Mouse (Mus musculus) C2C12 (cell line): ENCODE measurements around the gene Ngef. TPM values are rescaled to one million over a fixed set of nuclear protein-coding genes. Genes with fewer than 3 reads are reported as not detected.
A peak's percentile ranks its signal among the peaks of the same experiment; 100 is the strongest.

ENCODE experiments used
- H3K27me3 ChIP-seq: one replicate; pipeline ENCODE4 v1.6.1; 2011; ENCODE audit not compliant: control insufficient read depth, insufficient read depth, insufficient read length
- H3K36me3 ChIP-seq: one replicate; pipeline ENCODE4 v1.6.1; 2011; ENCODE audit not compliant: control insufficient read depth, insufficient read depth
- H3K4me3 ChIP-seq: one replicate; pipeline ENCODE4 v1.5.1; 2011; ENCODE audit warnings: mild to moderate bottlenecking, control low read depth; ENCODE audit not compliant: poor library complexity, insufficient read depth, severe bottlenecking
- H3K79me2 ChIP-seq: one replicate; pipeline ENCODE4 v1.6.1; 2011; ENCODE audit not compliant: control insufficient read depth, insufficient read depth
- H3K79me3 ChIP-seq: one replicate; pipeline ENCODE4 v1.6.1; 2011; ENCODE audit warnings: low read depth, control low read depth
- H3ac ChIP-seq: one replicate; pipeline ENCODE3; 2011; ENCODE audit warnings: low read depth; ENCODE audit not compliant: control insufficient read depth, insufficient read length
- CEBPB ChIP-seq: IDR thresholded peaks from one replicate; pipeline ENCODE4 v1.6.1; 2011; ENCODE audit warnings: low read depth, mild to moderate bottlenecking, control low read depth, moderate library complexity
- CTCF ChIP-seq: IDR thresholded peaks from one replicate; pipeline ENCODE4 v1.5.1; 2011; ENCODE audit not compliant: control insufficient read depth, insufficient read depth, insufficient read length
- FOSL1 ChIP-seq: IDR thresholded peaks from one replicate; pipeline ENCODE4 v1.8.0; 2011; ENCODE audit warnings: mild to moderate bottlenecking, low read length; ENCODE audit not compliant: poor library complexity, insufficient read depth, severe bottlenecking
- MAX ChIP-seq: IDR thresholded peaks from one replicate; pipeline ENCODE4 v1.6.1; 2011; ENCODE audit warnings: mild to moderate bottlenecking, control low read depth
- MYOD1 ChIP-seq: IDR thresholded peaks from one replicate; pipeline ENCODE4 v1.6.1; 2011; ENCODE audit warnings: low read depth; ENCODE audit not compliant: control insufficient read depth, insufficient read length
- MYOG ChIP-seq: IDR thresholded peaks from one replicate; pipeline ENCODE4 v1.6.1; 2011; ENCODE audit not compliant: control insufficient read depth, insufficient read length; ENCODE audit errors: extremely low read depth
- USF1 ChIP-seq: IDR thresholded peaks from one replicate; pipeline ENCODE4 v1.6.1; 2011; ENCODE audit warnings: low read depth, mild to moderate bottlenecking, control low read depth, moderate library complexity
- polyA plus RNA-seq: library from polyadenylated mRNA; unstranded; fragments of >200 nt; fragmentation: generic; extraction: Trizol; gene quantifications from one replicate; pipeline ENCODE4 v1.2.1, GENCODE M21; 2012; ENCODE audit warnings: missing spikeins

Gene Ngef
- polyA plus RNA-seq, 1 experiment, result 15.6 TPM

GRCm38 (mm10) chr1:87508591-87509560, 64.8 kb downstream of the Ngef start:
- Histone ChIP-seq H3K4me3 (peak overlapping the region; percentile 41), H3K27me3 (no peaks in the 10 kb centered on the region), H3K79me2 (no peaks in the 10 kb centered on the region), H3K36me3 (peaks cover 7% of the 10 kb centered on the region), H3K79me3 (no peaks in the 10 kb centered on the region), H3ac (peak overlapping the region; percentile 93)
- TF ChIP-seq CEBPB (no peak), MAX (no peak), USF1 (no peak), MYOD1 (no peak), MYOG (no peak), CTCF (no peak), FOSL1 (no peak)

GRCm38 (mm10) chr1:87507857-87508256, 65.8 kb downstream of the Ngef start:
- no peaks in the 10 kb centered on the region for H3K27me3 ChIP-seq
- no peak overlapping the region for H3K4me3 ChIP-seq
- H3K36me3 ChIP-seq, result peaks cover 7% of the 10 kb centered on the region
- TF ChIP-seq USF1 (no peak), MYOG (no peak), CEBPB (no peak), FOSL1 (no peak), MYOD1 (no peak), MAX (no peak), CTCF (no peak)
- H3ac ChIP-seq, result no peak overlapping the region
- no peaks in the 10 kb centered on the region for H3K79me3 ChIP-seq
- H3K79me2 ChIP-seq, result no peaks in the 10 kb centered on the region

DNA sequence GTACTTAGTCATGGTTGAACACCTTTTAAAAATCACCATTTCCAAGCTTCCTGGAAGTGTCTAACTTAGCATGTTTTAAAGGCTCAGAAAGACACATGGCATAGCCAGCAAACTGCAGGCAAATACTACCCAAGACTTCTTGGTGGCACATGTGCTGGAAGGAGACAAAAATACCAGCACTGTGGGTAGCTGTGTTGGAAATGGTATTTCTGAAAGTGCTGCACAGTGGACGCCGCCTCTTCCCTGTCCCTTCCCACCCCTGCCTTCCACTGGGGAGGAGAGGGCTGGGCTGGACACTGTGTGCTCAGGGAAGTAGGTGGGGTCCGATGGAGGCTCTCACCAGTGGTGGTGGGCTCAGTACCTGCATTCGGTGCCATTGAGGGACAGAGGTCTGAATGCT, 68.1 kb downstream of the Ngef start:
- Histone ChIP-seq H3K27me3 (no peaks in the 10 kb centered on the region), H3K79me2 (no peaks in the 10 kb centered on the region), H3K79me3 (no peaks in the 10 kb centered on the region), H3K4me3 (no peak overlapping the region), H3K36me3 (peaks cover 7% of the 10 kb centered on the region), H3ac (no peak overlapping the region)
- TF ChIP-seq FOSL1 (no peak), USF1 (no peak), MAX (no peak), MYOG (no peak)

GRCm38 (mm10) chr1:87493542-87493941, 80.1 kb downstream of the Ngef start:
- no peaks in the 10 kb centered on the region for H3K36me3 ChIP-seq
- H3K79me3 ChIP-seq, result no peaks in the 10 kb centered on the region
- no peak overlapping the region for H3ac ChIP-seq
- no peaks in the 10 kb centered on the region for H3K79me2 ChIP-seq
- no peaks in the 10 kb centered on the region for H3K27me3 ChIP-seq
- H3K4me3 ChIP-seq, result no peak overlapping the region
- TF ChIP-seq FOSL1 (no peak), CEBPB (no peak), MYOG (no peak), MAX (no peak), USF1 (no peak)

DNA sequence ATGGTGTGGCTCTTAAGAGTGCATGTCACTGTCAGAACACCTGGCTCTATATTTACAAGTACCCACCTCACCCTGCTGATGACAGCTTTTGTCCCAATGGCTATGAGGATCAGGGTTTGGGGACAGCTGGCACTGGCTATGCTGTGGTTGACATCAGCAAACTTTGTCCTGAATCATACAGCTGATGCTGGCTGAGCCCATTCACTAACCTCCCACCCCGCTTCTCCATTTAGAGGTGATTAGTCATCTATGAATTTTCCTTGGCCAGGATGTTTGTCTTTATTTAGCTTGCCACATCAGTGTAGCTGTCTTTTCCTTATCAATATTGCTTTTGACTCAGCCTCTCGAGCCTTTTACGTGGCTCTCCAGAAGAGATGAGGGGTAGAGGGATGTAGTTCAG, 81.4 kb downstream of the Ngef start:
- Histone ChIP-seq H3K27me3 (no peaks in the 10 kb centered on the region), H3K79me2 (no peaks in the 10 kb centered on the region), H3K36me3 (peaks cover 9% of the 10 kb centered on the region), H3ac (no peak overlapping the region), H3K4me3 (no peak overlapping the region), H3K79me3 (no peaks in the 10 kb centered on the region)
- TF ChIP-seq MYOG (no peak), MYOD1 (peak; percentile 76), CEBPB (no peak), MAX (no peak), FOSL1 (peak; percentile 13)

DNA sequence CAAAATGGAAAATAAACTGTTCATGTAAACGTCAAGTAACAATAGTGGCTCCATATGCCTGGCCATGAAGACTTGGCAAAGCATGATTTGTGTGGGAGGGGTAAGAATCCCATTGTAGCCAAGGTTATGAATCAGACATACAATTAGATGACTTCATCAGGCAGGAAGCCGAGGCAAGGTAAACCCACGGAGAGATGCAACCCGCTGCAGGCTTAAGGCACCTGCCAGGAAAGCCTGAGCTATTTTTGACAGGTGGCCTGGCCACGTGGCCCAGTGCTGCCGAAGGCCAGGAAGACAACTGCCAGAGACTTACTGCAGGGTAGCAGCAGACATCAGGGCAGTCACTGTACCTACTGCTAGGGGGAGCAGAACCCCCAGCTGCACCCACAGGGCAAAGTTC, 87.3 kb downstream of the Ngef start:
- no peak overlapping the region for H3ac ChIP-seq
- no peaks in the 10 kb centered on the region for H3K27me3 ChIP-seq

More for the DNA sequence above, 87.3 kb downstream of the Ngef start:
- no peak overlapping the region for H3K4me3 ChIP-seq
- H3K79me3 ChIP-seq, result no peaks in the 10 kb centered on the region
- peaks cover 11% of the 10 kb centered on the region for H3K36me3 ChIP-seq
- peak; percentile 97 for TF ChIP-seq MAX
- no peak for TF ChIP-seq CEBPB
- TF ChIP-seq MYOG, result no peak
- no peak for TF ChIP-seq CTCF
- TF ChIP-seq USF1, result peak; percentile 92
- TF ChIP-seq FOSL1, result no peak
- TF ChIP-seq MYOD1, result peak; percentile 92
- no peaks in the 10 kb centered on the region for H3K79me2 ChIP-seq
